Mouse (Mus musculus): ENCODE measurements at regions not wholly inside any gene's neighbourhood (a gene's known extent, or its start where the extent isn't known, plus 50 kb on each side); places are given as distances from the start of the nearest gene placed in this dataset.

DNA sequence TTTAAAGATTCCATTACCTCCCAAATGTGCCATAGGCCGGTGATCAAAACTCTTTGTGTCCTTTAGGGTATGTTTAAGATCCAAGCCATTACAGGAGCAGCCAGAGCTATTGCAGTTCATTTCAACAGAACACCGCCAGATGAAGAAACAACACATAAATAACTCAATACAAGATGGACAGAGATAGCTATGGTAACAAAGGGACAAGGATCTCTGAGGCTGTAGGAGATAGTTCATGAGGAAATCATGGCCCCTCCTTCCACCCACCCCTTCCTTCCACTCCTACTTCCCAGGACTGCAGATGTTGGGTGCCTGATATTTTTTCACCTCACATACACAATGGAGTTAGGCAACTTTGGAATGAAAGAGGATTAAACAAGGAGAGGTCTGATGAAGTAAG lies 92.1 kb upstream of the Ofcc1 start:
- no peak overlapping the region for H3K27ac ChIP-seq
- no peak for DNase-seq
- TF ChIP-seq EP300 (IDR thresholded peaks at IDR 0.05; ENCODE audit: insufficient read depth, low read depth, low read length) (no peak), CTCF (IDR thresholded peaks at IDR 0.05) (no peak)
- no peaks in the 10 kb centered on the region for H3K36me3 ChIP-seq (ENCODE audit: control insufficient read depth, insufficient read depth, low read length)
- intact Hi-C loops (cut with DNase I): no loop called here
- no peaks in the 10 kb centered on the region for H3K4me1 ChIP-seq (ENCODE audit: control insufficient read depth, insufficient read depth, low read length)
- no peaks in the 10 kb centered on the region for H3K79me2 ChIP-seq (replicated peaks; ENCODE audit: control insufficient read depth, insufficient read depth, low read length)
- H3K4me3 ChIP-seq: no peak overlapping the region
- WGBS: 61% methylated on average over 2 of the region's 2 CpGs
- H3K9ac ChIP-seq (ENCODE audit: low read depth, low read length): no peak overlapping the region
- H3K27me3 ChIP-seq (ENCODE audit: control insufficient read depth, insufficient read depth, low read length): no peaks in the 10 kb centered on the region

- TF ChIP-seq POLR2A (IDR thresholded peaks at IDR 0.05; ENCODE audit: insufficient read depth, low read depth, low read length) (no peak), CTCF (IDR thresholded peaks at IDR 0.05) (no peak), EP300 (IDR thresholded peaks at IDR 0.05; ENCODE audit: insufficient read depth, low read depth, low read length) (no peak)
- intact Hi-C loops (cut with DNase I): no loop called here
- H3K9ac ChIP-seq (ENCODE audit: low read depth, low read length): no peak overlapping the region
- no peaks in the 10 kb centered on the region for H3K79me2 ChIP-seq (replicated peaks; ENCODE audit: control insufficient read depth, insufficient read depth, low read length)
- DNase-seq: no peak
- no peaks in the 10 kb centered on the region for H3K4me1 ChIP-seq (ENCODE audit: control insufficient read depth, insufficient read depth, low read length)
- no peaks in the 10 kb centered on the region for H3K36me3 ChIP-seq (ENCODE audit: control insufficient read depth, insufficient read depth, low read length)
- 75% methylated on average over 8 of the region's 8 CpGs for WGBS
- no peak overlapping the region for H3K27ac ChIP-seq
- H3K27me3 ChIP-seq (ENCODE audit: control insufficient read depth, insufficient read depth, low read length): no peaks in the 10 kb centered on the region
- H3K4me3 ChIP-seq: no peak overlapping the region
Measured at GRCm38 (mm10) chr13:40429831-40430230, 68.6 kb upstream of the Ofcc1 start.

GRCm38 (mm10) chr13:40423051-40423450 lies 61.8 kb upstream of the Ofcc1 start:
- Histone ChIP-seq H3K9ac (ENCODE audit: low read depth, low read length) (no peak overlapping the region), H3K27me3 (ENCODE audit: control insufficient read depth, insufficient read depth, low read length) (no peaks in the 10 kb centered on the region), H3K79me2 (replicated peaks; ENCODE audit: control insufficient read depth, insufficient read depth, low read length) (no peaks in the 10 kb centered on the region), H3K4me3 (no peak overlapping the region), H3K4me1 (ENCODE audit: control insufficient read depth, insufficient read depth, low read length) (no peaks in the 10 kb centered on the region), H3K27ac (no peak overlapping the region), H3K36me3 (ENCODE audit: control insufficient read depth, insufficient read depth, low read length) (no peaks in the 10 kb centered on the region)
- WGBS: 84% methylated on average over 3 of the region's 3 CpGs
- TF ChIP-seq POLR2A (IDR thresholded peaks at IDR 0.05; ENCODE audit: insufficient read depth, low read depth, low read length) (no peak), EP300 (IDR thresholded peaks at IDR 0.05; ENCODE audit: insufficient read depth, low read depth, low read length) (no peak), CTCF (IDR thresholded peaks at IDR 0.05) (no peak)
- no peak for DNase-seq
- intact Hi-C loops (cut with DNase I): no loop called here

- TF ChIP-seq CTCF (IDR thresholded peaks at IDR 0.05) (no peak), EP300 (IDR thresholded peaks at IDR 0.05; ENCODE audit: insufficient read depth, low read depth, low read length) (no peak), POLR2A (IDR thresholded peaks at IDR 0.05; ENCODE audit: insufficient read depth, low read depth, low read length) (no peak)
- Histone ChIP-seq H3K4me3 (no peak overlapping the region), H3K9ac (ENCODE audit: low read depth, low read length) (no peak overlapping the region), H3K4me1 (ENCODE audit: control insufficient read depth, insufficient read depth, low read length) (no peaks in the 10 kb centered on the region), H3K27ac (no peak overlapping the region), H3K79me2 (replicated peaks; ENCODE audit: control insufficient read depth, insufficient read depth, low read length) (no peaks in the 10 kb centered on the region), H3K27me3 (ENCODE audit: control insufficient read depth, insufficient read depth, low read length) (no peaks in the 10 kb centered on the region), H3K36me3 (ENCODE audit: control insufficient read depth, insufficient read depth, low read length) (no peaks in the 10 kb centered on the region)
- intact Hi-C loops (cut with DNase I): no loop called here
- no peak for DNase-seq
- WGBS: 79% methylated on average over 3 of the region's 3 CpGs
Measured at GRCm38 (mm10) chr13:40417856-40418255, 56.6 kb upstream of the Ofcc1 start.

DNA sequence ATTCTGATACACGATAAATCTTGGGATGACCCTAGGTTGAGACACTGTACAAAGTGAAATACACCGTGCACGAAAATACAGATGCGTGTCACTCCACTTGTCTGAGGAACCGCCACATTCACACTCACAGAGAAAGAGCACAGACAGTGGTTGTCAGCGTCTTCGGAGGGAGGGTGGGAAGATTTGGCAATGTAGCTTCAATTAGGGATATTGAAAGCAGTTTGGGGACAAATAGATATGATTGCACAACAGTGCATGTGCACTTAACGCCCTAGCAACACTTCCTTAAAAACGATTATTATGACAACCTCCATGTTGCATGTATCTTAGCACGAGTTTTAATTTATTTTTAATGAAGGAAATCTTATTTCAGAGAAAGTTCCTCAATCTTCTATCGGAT lies 51.8 kb upstream of the Ofcc1 start:
- TF ChIP-seq CTCF (IDR thresholded peaks at IDR 0.05): no peak
- TF ChIP-seq POLR2A (IDR thresholded peaks at IDR 0.05; ENCODE audit: insufficient read depth, low read depth, low read length): no peak
- no peak for TF ChIP-seq EP300 (IDR thresholded peaks at IDR 0.05; ENCODE audit: insufficient read depth, low read depth, low read length)
- H3K36me3 ChIP-seq (ENCODE audit: control insufficient read depth, insufficient read depth, low read length): no peaks in the 10 kb centered on the region
- DNase-seq: no peak
- intact Hi-C loops (cut with DNase I): no loop called here
- H3K27me3 ChIP-seq (ENCODE audit: control insufficient read depth, insufficient read depth, low read length): no peaks in the 10 kb centered on the region
- no peak overlapping the region for H3K4me3 ChIP-seq
- H3K9ac ChIP-seq (ENCODE audit: low read depth, low read length): no peak overlapping the region
- H3K4me1 ChIP-seq (ENCODE audit: control insufficient read depth, insufficient read depth, low read length): no peaks in the 10 kb centered on the region
- no peaks in the 10 kb centered on the region for H3K79me2 ChIP-seq (replicated peaks; ENCODE audit: control insufficient read depth, insufficient read depth, low read length)
- WGBS: 83% methylated on average over 11 of the region's 11 CpGs
- H3K27ac ChIP-seq: no peak overlapping the region
